Mouse (Mus musculus): ENCODE data around the gene Pgf.

The Pgf gene

DNA sequence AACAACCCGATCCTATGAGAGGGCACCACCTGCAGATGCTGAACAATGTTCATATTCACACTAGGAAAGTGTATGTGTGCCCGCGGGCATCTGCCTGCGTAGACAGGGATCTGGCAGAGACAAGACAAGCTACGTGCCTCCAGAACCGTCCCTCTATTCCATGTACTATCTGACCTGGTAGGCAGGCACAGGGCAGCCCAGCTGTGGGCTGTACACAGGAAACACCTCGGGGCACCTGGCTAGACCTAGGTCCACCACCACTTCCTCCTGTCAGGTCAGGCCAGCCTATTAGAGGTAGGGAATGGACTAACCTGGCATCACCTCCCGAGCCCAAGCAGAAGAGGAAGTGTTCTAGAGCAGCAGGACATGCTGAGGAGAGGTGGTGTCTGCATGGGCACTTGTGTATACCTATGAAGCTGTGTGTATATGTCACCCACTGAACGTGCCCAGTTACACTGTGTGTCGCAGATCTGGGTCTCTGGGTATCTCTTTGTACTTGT is at the start of gene Pgf:
Pgf (minus strand) TSS at position 51 of the 500 bp plus-strand sequence.
- DNase-seq: no peak

DNA sequence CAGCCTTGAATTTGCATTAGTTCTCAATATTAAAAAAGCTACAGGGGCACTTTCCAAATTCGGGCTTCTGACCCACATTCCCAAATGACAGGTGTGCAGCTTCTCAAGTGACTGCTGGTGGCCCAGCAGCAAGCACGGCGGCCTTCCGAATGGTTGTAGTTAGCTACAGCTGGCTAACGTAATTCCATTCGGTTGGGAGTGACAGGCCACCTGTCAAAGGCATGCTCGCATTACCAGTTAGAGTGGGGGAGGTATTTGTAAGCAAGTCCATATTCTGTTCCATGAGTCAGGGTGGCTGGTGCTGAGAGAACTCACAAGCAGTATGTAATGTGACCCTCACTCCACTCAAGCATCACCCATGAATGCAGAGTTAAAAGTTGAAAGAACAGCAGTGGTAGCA is 49.6 kb upstream of the Pgf start:
- no peak for DNase-seq

DNA sequence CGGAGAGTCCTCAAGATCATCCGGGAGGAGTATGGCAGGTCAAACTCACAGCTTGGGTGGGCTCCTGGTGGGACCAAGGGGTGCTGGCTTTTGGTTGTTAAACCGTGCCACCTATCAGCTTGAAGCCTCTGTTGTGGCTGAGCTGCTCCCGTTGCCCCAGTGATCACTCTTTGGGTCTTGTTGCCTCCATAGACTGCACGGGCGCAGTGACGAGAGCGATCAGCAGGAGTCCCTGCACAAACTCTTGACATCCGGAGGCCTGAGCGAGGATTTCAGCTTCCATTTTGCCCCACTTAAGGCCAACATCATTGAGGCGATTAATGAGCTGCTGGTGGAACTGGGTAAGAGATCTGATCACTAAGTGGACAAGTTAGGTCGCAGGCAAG is 42.3 kb upstream of the Pgf start:
- DNase-seq: peak; percentile 33

DNA sequence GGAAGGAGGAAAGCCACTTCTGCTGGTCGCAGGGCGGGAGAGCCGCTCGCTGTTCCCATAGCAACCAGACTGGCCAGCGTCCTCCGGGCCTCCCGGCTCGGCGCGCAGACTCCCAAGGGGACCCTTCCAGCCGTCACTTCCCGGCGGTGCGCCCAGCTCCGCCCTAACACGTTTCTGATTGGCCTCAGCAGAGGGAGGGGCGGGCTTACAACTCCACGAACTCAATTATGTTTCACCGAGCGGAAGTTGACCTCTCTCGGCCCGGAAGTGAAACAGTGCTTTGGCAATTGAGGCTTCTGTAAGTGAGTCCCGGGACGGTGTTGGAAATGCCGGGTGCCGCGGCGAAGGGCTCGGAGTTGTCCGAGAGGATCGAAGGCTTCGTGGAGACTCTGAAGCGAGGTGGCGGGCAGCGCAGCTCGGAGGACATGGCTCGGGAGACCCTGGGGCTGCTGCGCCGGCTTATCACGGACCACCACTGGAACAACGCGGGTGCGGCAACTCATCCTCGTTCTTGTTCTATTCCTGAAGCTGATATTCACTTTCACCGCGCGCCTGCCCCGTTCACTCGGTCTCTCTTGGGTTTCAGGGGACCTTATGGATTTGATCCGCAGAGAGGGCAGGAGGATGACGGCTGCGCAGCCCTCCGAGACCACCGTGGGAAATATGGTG is 41.8 kb upstream of the Pgf start, which contains the start of gene Eif2b2:
Eif2b2 (plus strand) TSS at position 246 of the 669 bp plus-strand sequence.
- peak; percentile 100 for DNase-seq

DNA sequence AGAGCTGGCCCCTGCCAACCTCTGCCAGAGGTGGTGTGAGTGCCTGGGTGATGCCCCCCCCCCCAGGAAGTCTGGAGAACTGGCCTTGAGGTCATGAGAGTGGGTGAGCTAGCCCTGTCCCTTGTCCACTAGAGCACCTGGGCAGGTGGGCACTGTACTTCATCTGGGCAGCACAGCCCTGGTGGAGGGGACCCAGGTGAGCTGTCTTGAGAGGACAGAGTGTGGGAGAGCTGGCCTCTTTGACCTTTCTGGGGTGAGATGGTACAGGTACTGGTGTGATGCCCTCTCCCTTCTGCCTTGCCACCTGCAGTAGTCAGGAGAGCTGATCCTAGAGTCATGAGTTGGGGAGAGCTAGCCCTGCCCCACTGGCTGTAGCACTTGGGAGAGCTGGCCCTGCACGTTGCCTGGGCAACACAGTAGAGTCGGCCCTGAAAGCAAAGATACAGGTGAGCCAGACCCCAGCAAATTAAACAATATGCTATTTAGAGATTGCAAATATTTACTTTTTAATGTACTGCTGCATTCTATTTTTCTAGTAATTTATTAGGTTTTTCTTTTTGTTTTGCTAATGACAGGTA is 40.2 kb upstream of the Pgf start:
- DNase-seq: no peak

DNA sequence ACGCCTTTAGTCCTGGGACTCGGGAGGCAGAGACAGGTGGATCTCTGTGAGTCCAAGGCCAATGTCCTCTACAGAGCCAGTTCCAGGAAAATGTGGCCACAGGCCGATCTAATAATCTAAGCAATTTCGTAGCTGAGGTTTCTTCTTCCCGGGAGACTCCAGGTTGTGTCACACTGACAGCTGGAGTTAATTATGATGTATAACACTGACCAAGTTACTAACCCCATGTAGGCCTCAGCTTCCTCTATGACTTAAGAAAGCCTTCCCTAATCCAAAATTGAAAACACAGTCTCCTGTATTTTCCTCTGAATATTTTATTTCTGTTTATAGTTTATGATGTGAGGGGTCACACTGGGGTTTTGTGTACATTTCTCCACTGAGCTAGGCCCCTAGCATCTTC is 37.4 kb upstream of the Pgf start:
- no peak for DNase-seq

DNA sequence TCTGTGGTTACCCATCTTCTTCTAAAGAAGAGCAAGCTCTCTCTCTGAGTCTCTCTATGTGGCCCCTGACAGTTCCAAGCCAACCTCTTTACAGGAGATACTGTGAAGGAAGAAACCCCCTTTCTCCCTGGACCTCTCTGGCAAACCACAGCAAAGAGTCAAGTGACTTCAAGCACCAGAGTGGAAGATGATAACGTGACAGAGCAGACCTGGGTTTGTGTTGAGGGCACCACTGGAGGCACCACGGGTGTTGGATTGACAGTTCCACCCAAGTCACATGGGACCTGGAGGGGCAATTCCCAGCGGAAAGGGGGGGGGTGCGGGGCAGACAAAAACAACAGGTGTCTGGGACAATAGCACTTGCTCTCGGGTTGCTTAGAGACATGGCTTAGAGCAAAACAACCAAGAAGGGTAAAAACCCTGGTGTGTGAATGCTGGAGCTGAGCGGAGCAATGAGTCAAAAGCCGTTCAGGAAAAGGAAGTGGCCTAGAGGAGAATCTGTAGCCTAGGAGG is 31.2 kb upstream of the Pgf start:
- no peak for DNase-seq

DNA sequence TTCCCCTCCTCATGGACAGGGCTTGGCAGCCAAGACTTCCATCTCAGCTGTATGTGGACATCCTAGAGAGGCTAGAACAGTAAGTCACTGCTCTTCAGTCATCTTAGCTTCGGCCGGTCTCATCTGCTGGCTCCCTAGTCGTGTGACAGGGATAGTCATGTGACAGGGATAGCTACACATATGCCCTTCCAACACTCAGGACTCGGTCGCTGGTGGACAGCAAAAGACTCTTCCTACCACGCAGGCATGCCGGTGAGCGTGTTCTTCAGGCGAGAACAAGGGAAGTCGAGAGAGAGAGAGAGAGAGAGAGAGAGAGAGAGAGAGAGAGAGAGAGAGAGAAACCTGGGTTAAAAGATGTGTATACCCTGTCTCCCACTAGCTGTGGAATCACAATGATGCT is 27.8 kb upstream of the Pgf start:
- no peak for DNase-seq

DNA sequence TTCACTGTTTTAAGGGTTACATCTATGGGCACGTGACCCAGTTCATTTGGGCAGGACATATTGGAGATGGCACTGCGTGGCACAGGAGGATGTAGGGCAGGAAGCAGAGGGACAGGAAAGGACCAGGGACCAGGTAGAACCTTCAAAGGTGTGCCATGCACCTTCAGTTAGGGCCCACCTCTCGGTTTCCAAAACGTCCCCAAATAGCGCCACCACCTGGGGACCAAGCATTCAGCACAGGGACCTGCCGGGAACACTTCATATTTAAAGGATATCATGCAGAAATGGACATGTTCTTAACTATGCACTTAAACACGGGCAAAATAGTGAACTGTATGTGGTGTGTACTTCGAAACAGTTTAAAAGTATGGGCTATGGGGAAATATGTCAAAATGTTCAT is 26.5 kb upstream of the Pgf start:
- no peak for DNase-seq

DNA sequence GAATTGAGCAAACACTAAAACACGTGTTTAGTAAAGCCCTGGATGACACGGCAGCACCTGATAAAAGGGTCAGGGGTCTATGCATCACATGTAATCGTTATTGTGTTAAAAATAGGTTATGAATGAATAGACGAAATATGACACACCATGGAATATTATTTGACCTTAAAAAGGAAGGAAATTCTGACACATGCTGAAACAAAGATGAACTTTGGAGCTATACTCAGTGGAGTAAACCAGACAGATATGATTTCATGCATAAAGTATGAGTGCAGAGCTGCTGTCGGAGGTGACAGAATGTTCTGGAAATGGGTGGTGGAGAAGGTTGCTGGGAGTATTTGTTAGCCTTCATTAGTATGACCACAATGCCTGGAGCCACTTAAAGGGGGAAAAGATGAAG is 26.1 kb upstream of the Pgf start:
- DNase-seq: peak; percentile 24

DNA sequence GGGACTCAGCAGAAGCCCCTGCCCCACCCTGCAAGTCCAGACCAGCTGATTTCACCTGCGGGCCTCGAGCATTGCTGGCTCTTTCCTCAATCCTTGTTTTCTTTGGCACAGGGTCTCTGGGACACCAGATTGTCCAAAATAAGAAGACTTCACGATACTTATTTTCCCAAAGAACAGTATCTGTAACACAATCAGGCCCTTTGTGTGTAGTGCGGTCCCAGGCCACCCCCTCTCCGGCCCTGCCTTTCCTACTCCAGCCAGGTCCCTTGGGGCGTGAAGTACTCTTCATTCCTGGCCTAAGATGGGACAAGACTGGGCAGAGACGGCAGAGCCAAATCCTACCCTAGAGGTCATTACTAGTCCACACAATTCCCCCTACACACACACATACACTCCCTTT is 24.6 kb upstream of the Pgf start:
- no peak for DNase-seq

DNA sequence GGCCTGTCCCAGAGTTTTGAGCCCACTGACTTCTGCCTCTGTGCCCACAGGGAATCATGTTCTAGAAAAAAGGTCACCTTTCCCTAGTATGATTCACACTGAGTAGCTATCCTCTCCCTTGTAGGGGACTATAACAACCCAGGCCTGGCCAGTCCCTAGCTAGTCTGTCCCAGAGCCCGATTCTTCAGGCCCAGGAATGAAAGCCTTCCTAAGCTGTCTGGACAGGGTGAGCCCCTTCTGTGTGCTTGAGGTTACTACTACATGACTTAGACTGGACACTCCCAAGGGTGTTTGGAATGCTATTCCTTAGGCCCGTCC is 24.2 kb upstream of the Pgf start:
- no peak for DNase-seq

DNA sequence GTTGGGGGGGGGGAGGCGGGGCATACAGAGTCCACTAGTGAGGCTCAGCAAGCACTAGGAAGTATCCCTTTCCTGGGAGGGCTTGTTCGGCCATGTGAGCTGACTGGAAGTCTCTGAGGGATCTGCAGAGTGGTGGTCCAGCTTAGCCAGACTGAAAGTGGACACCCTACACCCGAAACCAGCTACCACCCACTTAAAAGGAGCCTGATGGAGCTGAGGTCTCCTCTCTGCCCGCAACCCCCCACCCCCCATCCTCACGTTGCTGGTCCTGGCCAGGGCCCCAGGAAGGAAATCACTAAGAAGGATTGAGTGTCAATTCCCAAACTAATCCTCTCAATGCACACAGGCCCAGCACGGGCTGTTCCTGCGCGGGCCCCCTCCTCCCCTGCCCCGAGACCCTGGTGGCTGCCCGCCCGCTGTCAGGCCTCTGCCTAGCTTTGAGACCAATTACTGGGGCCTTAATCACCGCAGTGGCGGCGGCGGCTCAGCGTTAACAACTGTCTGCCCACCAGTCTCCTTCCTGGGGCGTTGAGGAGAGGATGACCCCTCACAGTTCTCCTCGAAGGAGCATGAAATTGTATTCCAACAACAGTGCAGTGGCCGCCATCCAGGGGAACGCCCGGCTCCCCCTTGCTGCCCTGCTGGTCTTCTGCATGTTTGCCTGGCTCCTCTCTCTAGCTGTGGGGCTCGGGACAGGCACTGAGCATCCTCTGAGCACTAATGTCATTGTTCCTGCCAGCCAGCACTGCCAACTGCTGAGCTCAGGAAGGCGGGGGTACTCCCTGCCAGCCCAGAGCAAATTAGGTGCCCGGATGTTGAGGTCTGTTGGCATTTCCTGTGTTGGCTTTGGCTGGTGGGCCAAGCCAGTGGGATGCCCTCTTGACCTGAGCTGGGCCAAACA is 23.6 kb upstream of the Pgf start:
- peak; percentile 79 for DNase-seq

DNA sequence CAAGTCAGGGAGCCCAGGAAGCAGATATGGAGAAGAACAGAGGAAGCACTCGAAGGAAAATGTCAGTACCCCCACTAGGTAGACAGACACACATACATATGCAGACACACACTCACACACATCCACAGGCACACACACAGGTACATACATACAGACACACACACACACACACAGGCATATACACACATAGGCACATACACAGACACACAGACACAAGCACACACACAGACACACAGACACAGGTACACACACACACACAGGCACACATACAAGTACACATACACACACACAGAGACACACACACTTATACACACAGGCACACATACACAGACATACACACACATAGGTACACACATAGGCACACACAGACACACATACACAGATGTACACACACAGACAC is 22.4 kb upstream of the Pgf start:
- no peak for DNase-seq

DNA sequence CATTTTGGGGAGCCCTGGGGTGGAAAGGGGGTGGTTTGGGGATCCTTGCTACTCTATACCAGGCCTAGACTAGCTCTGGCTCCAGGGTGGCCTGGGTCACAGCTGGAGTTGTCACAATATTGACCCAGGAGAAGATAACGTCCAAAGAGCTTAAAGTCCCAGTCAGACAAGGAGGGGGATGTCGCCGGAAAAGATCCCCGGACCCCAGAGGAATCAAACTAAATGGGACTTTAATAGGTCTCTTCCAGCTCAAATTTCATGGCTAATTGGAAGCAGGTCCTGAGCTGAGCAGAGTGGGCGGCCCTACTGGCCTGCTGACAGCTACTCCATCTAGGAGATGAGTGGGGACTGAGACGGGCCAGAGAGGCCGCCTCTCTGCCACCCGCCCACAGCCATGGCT is 20.3 kb upstream of the Pgf start:
- no peak for DNase-seq

DNA sequence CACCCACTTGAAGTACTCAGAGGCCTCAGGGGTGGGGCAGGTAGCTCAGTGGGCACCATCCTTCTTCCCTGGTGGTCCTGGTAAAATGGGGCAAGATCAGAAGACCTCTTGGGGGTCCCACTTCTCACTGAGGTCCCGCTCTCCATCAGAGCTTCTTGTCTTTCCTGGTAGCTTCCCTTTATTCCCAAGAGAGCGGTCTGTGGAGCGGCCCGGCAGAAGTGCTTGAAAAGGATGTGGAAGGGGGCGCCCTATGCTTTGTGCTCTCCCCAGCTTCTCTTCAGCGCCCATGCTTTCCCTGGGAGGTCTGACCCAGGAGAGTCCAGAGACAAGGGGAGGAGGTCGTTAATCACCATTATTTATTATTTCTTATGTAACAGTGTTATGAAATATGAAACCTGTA is 19.8 kb upstream of the Pgf start:
- DNase-seq: no peak

DNA sequence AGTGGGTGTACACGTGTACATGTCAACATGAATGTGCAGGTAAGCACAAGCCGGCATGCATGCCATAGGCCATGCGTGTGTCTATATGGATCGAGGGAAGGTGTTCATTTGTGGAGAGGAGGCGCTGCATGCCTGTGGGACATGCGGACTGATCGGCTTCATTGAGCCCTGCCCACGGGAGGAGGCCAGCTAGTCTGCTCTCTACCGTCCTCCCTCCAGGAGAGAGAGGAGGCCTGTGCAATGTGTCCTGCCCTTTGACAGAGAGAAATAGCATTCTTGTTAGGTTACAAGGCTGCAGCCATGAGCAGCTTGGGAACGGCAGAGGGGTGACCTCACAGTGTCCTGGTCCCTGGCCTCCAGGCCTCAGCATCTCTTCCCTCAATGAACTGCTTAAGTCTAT is 18.6 kb upstream of the Pgf start:
- DNase-seq: no peak

DNA sequence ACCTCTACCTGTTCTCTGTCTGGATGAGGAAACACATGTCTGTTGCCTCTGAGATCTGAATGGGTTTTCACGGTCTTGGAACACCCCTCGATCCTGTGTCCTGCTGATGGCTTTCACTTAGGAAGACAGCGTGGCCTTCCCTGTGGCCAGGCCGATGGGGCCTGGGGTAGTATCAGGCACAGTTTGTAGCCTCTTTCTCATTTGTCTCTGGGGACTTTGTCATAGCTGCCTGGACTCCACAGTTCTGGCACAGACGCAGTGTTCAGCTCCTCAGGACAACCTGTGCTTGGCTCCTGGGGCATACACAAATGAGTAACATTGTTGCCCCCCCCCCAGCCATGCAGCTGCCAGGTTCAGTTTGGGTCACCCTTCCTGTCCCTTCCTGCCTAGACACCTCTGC is 17.5 kb upstream of the Pgf start:
- no peak for DNase-seq

DNA sequence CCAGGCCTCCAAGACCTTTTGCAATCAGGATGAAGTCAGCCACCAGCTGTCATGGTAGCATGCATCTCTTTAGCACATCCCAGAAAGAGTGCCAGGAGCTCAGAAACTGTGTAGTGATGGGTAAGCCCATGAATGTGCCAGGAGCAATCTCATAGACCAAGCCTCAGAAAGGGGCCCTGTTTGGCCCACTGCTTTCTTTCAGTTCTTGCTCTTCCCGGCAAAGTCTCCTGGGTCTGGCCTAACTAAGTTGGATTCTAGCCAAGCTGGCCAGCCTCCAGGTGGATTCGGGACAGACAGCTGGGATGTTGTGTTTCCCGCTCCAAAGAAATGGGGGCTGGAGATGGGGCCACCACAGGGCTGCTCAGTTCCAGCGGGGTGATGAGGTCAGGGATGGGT is 17.0 kb upstream of the Pgf start:
- peak; percentile 93 for DNase-seq

DNA sequence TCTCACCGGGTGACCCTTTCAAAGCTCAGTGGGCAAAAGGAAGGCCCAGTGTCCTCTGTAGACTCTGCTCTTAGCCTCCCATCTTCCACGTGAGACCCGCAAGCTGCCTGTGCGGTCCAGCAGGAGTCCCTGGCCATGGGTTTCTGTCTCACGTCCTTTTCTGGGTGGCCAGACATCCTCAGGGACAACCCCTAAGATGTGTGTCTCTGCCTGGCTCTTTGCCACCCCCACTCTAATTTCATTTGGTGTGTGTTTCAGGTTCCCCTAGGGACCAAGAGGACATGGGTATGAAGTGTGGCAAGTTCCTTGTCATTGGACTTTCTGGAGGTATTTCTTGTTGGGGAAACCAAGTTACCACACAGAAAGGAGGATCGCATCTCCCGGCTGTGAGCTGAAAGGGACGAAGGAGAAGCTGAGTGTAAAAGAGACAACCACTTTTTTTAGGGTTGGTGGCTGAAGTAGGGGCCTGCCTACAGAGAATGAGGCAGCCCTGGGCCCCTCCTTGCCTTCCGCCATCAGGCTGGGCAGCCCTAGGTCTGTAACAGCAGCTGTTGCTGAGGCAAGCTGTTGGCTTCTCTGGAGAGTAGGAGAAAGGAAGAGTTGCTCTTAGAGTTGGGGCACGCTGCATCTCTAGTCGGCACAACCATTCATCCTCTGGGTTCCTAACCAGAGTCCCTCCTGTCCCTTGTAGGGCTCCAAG is 16.5 kb upstream of the Pgf start:
- no peak for DNase-seq

DNA sequence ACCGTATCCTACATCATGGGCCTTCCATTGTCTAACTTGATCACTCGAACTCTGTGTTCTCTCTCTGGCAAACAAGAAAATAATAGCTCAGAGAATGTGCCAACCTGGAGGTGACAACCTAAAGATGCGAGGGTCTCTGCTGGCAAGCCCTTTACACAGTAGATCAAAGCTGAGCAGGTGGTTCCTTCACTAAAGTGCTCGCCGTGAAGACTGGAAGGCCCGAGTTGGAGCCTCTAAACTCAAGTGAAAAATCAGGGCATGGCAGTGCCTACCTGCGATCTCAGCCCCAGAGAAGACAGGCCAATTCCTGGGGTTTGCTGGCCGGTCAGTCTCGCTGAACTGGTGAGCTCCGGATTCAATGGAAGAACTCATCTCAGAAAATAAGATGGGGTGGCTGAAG is 15.6 kb upstream of the Pgf start:
- no peak for DNase-seq

DNA sequence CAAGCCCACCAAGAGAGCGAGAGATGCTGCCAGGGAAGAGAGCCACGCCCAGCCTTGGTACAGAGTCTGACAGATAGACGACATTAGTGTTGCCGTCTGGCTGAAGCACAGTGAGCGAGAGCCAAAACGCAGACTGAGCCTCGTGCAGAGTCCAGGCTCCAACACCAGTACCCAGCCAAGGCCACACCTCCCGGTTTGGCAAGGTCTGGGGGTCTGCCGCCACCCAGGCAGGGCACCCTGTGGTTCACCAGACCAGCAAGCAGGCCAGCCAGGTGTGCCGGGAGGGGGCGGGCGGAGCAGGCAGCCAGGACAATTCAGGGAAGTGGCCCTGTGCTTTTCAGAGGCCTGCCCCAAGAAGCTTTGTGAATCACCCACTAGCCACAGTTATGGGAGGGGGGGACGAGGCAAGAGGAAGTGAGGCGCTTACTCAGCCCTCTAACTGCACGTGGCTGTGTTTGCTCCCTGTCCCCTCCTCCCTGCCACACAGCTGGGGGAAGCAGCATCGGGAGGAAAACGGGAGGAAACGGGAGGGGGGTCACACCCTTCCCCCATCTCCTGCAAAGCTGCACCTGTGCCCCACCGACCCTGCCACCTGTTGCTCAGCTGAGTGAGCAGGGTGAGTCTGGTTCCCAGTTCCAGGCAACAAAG is 15.0 kb upstream of the Pgf start:
- peak; percentile 77 for DNase-seq

DNA sequence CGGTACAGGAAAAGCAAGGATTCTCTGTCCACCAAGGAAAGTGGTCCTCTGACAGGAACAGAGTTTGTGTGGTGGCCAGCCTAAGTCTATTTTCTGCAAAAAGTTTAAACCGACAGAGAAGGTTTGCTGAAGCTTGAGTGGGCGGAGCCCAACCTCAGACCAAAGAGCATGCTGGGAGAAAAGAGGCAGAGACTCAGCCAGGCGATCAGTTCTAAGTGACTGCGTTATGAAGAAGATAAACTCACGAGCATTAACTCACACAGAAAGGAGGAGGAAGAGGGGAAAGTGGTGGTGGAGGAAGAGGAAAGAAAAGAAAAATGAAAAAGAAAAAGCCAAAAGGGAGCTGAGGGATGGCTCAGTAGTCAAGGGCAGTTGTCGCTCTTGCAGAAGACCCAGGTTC is 12.7 kb upstream of the Pgf start:
- DNase-seq: no peak

Measured in lung, postnatal 10 days (tissue).